Mouse (Mus musculus): ENCODE measurements at regions not wholly inside any gene's neighbourhood (a gene's known extent, or its start where the extent isn't known, plus 50 kb on each side); places are given as distances from the start of the nearest gene placed in this dataset.

GRCm38 (mm10) chr14:24618226-24619038 is 131.5 kb downstream of the Rps24 start:
- DNase-seq (ENCODE audit: low spot score) = no peak
- intact Hi-C loops (cut with DNase I) = no loop called here

DNA sequence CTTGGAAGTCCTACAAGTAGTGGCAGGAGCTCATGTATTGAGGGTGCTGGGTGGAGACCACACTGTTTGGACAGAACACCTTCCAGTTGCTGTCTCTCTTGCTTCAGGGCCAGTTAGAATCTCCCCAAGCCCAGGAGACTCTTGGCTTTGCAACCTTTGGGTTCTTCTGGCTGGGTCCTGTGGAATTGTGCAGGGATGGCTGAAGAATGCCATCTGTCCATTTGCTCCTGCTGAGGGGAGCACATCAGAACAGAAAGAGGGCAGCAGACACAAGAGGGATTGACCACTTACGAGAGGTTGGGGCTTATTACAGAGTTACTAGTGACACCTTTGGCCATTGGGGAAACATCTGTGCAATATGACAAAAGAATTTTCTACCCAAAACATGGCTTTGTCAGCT is 145.1 kb downstream of the Rps24 start:
- DNase-seq (ENCODE audit: low spot score) = no peak
- intact Hi-C loops (cut with DNase I) = no loop called here

DNA sequence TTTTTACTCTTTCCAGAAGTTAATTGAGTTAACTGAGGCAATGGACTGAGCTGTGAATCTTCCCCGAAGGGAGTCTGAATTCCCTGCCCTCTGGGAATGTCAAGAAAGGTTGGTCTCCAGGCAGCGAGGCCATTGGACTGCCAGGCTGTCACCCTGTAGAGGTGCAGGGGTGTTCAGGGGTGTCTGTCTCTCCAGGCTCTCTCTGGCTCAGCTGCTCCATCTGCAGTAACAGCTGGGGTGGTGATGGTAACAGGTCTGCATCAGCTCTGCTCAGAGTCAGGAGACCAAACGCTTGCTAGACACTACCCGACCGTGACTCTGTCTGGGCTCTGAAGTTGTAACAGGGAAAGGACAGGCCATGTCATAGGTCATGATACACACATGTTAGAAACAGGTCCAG is 154.9 kb downstream of the Rps24 start:
- intact Hi-C loops (cut with DNase I) = loop anchor here (5.0 kb wide), 1 partner anchor 125 kb away; no protein-coding TSS in a partner anchor
- no peak for DNase-seq (ENCODE audit: low spot score)

GRCm38 (mm10) chr14:24644117-24644808 is 157.3 kb downstream of the Rps24 start:
- intact Hi-C loops (cut with DNase I) = loop anchor here (5.0 kb wide), 1 partner anchor 127 kb away; no protein-coding TSS in a partner anchor
- no peak for DNase-seq (ENCODE audit: low spot score)

DNA sequence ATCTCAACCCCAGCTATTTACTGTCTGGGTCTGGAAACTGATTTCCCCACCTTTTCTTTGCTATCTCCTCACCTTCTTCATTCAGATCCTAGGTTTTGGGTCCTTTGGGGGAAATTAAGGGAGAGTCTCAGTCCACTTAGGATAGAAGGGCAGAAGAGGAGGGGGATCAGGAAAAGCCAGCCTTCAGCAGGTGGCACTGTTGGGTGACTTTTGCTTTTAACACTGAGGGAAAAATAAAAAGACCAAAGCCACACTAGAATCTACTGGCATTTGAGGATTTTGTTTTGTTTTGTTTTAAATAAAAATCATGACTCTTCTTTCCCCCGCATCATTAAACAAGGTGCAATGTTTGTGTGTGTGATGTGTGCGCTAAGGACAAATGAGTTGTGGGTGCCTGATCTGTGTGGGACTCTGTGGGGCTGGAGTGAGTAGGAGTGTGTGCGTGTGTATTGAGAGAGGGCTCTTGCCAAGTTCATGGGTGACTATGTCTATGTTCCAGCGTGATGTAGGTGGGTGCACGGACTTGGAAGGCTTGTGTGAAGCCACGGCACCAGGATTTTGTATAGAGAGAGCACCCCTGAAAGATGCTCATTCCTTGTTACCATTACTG is 159.4 kb downstream of the Rps24 start:
- intact Hi-C loops (cut with DNase I) = no loop called here

DNA sequence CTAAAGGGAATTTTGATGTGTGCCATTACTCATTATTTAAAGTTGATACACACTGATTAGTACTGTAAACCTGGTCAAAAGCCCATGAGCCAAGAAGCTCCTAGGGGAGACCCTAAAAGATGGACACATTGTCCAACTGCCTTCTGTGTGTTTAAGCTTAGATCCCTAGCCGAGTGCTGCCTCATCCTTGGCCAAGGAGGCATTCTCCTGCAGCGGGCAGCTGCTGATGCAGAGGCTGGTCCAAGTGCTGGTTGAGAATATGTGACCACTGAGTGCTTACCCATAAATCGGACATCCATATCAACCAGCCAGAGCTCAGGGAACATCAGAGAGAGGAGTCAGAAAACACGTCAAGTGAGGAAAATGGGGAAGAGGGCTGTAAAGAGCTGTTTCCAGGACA is 160.8 kb downstream of the Rps24 start:
- no peak for DNase-seq (ENCODE audit: low spot score)
- intact Hi-C loops (cut with DNase I) = no loop called here

More for the DNA sequence above, 159.4 kb downstream of the Rps24 start:
- DNase-seq (ENCODE audit: low spot score) = no peak

DNA sequence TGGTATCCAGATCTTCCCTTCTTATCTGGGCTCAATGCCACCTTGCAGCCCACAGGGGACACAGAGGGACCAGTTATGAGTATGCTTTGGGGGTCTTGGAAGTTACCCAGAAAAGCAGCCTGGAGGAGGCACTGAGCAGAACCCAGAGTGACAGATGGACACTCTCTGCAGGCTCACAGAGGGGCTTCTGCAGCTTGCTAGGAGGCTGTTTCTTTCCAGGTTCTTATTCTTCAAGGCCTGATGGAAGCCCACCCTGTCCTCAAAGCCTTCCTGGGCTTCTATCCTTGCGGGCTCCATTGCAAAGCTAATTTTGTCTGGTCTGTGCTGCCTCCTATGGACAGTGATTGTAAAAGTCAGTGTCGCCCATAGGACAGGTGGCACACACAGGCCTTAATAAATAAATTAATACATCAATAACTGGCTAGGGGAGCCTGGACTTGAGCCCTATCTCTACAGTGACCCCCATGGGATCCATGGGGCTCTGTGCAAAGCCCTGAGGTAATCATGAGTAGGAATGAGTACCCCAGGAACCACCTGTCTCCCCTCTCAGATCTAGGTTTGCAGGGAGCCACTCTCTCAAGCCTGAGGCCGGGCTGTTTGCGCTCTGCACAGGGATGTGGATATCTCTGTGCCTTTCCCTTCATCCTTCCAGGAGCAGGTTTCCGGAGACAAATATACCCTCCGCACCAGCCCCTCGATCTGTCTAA is 163.4 kb downstream of the Rps24 start:
- intact Hi-C loops (cut with DNase I) = loop anchor here (2.0 kb wide), 1 partner anchor 150 kb away; no protein-coding TSS in a partner anchor
- DNase-seq (ENCODE audit: low spot score) = no peak

GRCm38 (mm10) chr14:24650902-24651270 is 164.0 kb downstream of the Rps24 start:
- no peak for DNase-seq (ENCODE audit: low spot score)
- intact Hi-C loops (cut with DNase I) = loop anchor here (2.0 kb wide), 1 partner anchor 150 kb away; no protein-coding TSS in a partner anchor

DNA sequence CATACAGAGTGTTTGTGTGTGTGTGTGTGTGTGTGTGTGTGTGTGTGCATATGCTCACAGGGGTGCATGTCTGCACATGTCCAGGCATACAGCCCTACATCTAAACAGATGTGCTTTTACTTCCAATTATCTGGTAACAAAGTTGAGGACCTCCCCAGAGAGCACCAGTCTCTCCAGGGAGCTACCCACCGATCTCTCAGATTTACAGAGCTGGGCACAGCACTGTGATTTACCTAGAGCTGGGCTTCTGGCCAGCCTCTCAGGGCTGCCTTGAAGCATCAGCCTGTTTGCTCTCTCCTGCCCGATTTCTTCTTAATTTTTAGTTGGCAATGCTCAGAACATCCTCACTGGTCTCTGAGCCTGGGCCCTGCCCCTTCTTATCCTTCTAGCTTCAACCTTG is 165.7 kb downstream of the Rps24 start:
- no peak for DNase-seq (ENCODE audit: low spot score)
- intact Hi-C loops (cut with DNase I) = no loop called here

DNA sequence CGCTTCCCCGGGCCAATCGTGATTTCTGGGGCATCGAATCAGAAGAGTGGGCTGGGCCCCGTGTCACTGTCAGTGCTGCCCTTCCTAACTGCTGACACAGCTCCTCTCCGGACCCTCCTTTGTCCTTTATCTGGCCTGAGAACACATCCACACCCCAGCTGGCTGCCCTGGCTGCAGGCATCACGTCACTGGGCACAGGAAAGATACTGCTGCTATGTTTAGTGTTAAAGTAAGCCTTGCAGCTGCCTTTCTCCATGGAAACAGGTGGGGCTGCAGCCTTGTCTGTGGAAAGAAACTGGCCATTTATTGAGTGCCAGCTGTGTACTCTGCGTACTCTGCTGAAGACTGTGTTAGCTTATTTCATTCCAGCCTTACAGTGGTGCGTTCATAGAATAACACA is 168.7 kb downstream of the Rps24 start:
- intact Hi-C loops (cut with DNase I) = no loop called here
- DNase-seq (ENCODE audit: low spot score) = peak; percentile 27

GRCm38 (mm10) chr14:24661797-24662196 is 174.9 kb downstream of the Rps24 start:
- no peak for DNase-seq (ENCODE audit: low spot score)
- intact Hi-C loops (cut with DNase I) = no loop called here

- intact Hi-C loops (cut with DNase I) = no loop called here
These were observed 178.3 kb downstream of the Rps24 start for GRCm38 (mm10) chr14:24665210-24665609.

More at GRCm38 (mm10) chr14:24665210-24665609, 178.3 kb downstream of the Rps24 start:
- DNase-seq (ENCODE audit: low spot score) = no peak
